Mouse (Mus musculus) limb, embryonic 15.5 days (tissue): ENCODE results near the gene Mecom. TPM values are rescaled to one million over a fixed set of nuclear protein-coding genes. Genes with fewer than 3 reads are reported as not detected.
A peak's percentile ranks its signal among the peaks of the same experiment; 100 is the strongest.

Experiments
- ATAC-seq: fragments of 200-750 bp; cut with Nextera tagmentation; 2 replicates; pipeline ENCODE4 v1.8.0; 2017; ENCODE audit warnings: low read depth, moderate TSS enrichment; ENCODE audit not compliant: insufficient number of reproducible peaks, low FRiP score, low TSS enrichment
- H3K27ac ChIP-seq: fragments of 300-500 bp; sonication (generic); 2 replicates; pipeline ENCODE4 v1.5.1; 2015; ENCODE audit warnings: moderate library complexity, mild to moderate bottlenecking, inconsistent platforms
- H3K27me3 ChIP-seq: fragments of 300-500 bp; sonication (generic); 2 replicates; pipeline ENCODE4 v1.6.1; 2015; ENCODE audit warnings: inconsistent platforms
- H3K36me3 ChIP-seq: fragments of 300-500 bp; sonication (generic); 2 replicates; pipeline ENCODE4 v1.6.1; 2015; ENCODE audit warnings: inconsistent platforms
- H3K4me1 ChIP-seq: fragments of 300-500 bp; sonication (generic); 2 replicates; pipeline ENCODE4 v1.6.1; 2015; ENCODE audit warnings: inconsistent platforms
- H3K4me2 ChIP-seq: fragments of 300-500 bp; sonication (generic); 2 replicates; pipeline ENCODE4 v1.6.1; 2015; ENCODE audit warnings: mild to moderate bottlenecking, inconsistent platforms
- H3K4me3 ChIP-seq: fragments of 300-500 bp; sonication (generic); 2 replicates; pipeline ENCODE4 v1.5.1; 2015; ENCODE audit warnings: mild to moderate bottlenecking, inconsistent platforms
- H3K9ac ChIP-seq: fragments of 300-500 bp; sonication (generic); 2 replicates; pipeline ENCODE4 v1.6.1; 2015; ENCODE audit warnings: inconsistent platforms
- H3K9me3 ChIP-seq: fragments of 300-500 bp; sonication (generic); 2 replicates; pipeline ENCODE4 v1.6.1; 2016; ENCODE audit warnings: inconsistent platforms
- WGBS: fragments of 180-500 bp; shearing (Covaris S2); methylation state at CpG from one replicate; pipeline ENCODE4 v1.1.7; 2015; 5-methylcytosine and 5-hydroxymethylcytosine counted together
- polyA plus RNA-seq: library from polyadenylated mRNA; unstranded; fragments of >200 nt; fragmentation: Nextera tagmentation; extraction: Ambion mirVana; gene quantifications from 2 replicates; pipeline ENCODE4 v1.2.1, GENCODE M21; 2015

The Mecom gene
- polyA plus RNA-seq, 1 experiment from 2014 or later, result 38.4 TPM

- Histone ChIP-seq H3K4me3 (peak overlapping the region; percentile 52), H3K27ac (peak overlapping the region; percentile 91), H3K27me3 (peaks cover 25% of the 10 kb centered on the region), H3K4me2 (peak overlapping the region; percentile 81), H3K36me3 (no peaks in the 10 kb centered on the region), H3K9ac (0 out of 2 replicates have a peak overlapping the region, but pooled peaks have one; percentile 45), H3K4me1 (peaks cover 38% of the 10 kb centered on the region), H3K9me3 (no peaks in the 10 kb centered on the region)
- WGBS, result 12% methylated on average over 16 of the region's 16 CpGs
- ATAC-seq, result no peak
These were observed 34.4 kb downstream of the Mecom start for GRCm38 (mm10) chr3:30513314-30513997.

GRCm38 (mm10) chr3:30512459-30513030 lies 35.3 kb downstream of the Mecom start:
- WGBS, result 22% methylated on average over 12 of the region's 12 CpGs
- Histone ChIP-seq H3K36me3 (no peaks in the 10 kb centered on the region), H3K4me3 (peak overlapping the region; percentile 9; the same call in 1 of the 2 replicates), H3K27me3 (peaks cover 25% of the 10 kb centered on the region), H3K4me1 (peaks cover 46% of the 10 kb centered on the region), H3K4me2 (0 out of 2 replicates have a peak overlapping the region, but pooled peaks have one; percentile 14), H3K9ac (no peak overlapping the region), H3K27ac (peak overlapping the region; percentile 54), H3K9me3 (no peaks in the 10 kb centered on the region)
- no peak for ATAC-seq

GRCm38 (mm10) chr3:30511796-30512195 lies 36.0 kb downstream of the Mecom start:
- Histone ChIP-seq H3K9me3 (no peaks in the 10 kb centered on the region), H3K27ac (no peak overlapping the region), H3K36me3 (no peaks in the 10 kb centered on the region), H3K9ac (no peak overlapping the region), H3K4me3 (no peak overlapping the region), H3K4me2 (no peak overlapping the region), H3K4me1 (peaks cover 48% of the 10 kb centered on the region), H3K27me3 (peaks cover 22% of the 10 kb centered on the region)
- 29% methylated on average over 7 of the region's 7 CpGs for WGBS
- ATAC-seq, result no peak

DNA sequence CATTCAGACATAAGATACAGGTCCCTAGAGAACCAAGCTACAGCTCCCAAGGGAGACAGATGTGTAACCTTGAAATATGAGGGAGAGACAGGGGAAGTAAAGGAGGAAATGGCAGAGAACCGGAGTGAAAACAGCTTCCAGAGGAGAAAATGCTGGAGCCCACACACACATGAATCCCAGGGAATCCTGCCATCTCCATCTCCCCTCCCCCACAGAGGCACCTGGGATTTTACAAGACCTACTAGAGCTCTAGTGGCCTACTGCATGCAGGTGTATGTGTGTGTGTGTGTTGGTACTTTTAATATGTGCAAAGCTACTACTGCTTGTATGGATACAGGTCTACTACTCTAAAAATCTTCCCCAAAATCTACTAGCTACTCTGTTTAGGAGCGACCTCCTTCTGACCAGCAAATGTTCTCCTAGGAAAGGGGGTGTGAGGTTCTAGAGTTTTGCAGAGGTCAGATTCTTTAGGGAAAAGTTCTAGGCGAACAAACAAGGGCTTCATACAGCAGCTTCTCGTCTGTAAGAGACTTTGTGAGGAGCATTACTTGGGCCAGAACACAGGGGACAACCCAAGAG lies 36.7 kb downstream of the Mecom start:
- no peak overlapping the region for H3K9ac ChIP-seq
- H3K4me1 ChIP-seq, result peaks cover 48% of the 10 kb centered on the region
- peak overlapping the region; percentile 35; the same call in 1 of the 2 replicates for H3K27ac ChIP-seq
- H3K9me3 ChIP-seq, result no peaks in the 10 kb centered on the region
- no peak overlapping the region for H3K4me3 ChIP-seq
- H3K27me3 ChIP-seq, result peaks cover 22% of the 10 kb centered on the region
- 44% methylated on average over 4 of the region's 4 CpGs for WGBS
- H3K36me3 ChIP-seq, result no peaks in the 10 kb centered on the region
- H3K4me2 ChIP-seq, result 0 out of 2 replicates have a peak overlapping the region, but pooled peaks have one; percentile 8
- ATAC-seq, result no peak

DNA sequence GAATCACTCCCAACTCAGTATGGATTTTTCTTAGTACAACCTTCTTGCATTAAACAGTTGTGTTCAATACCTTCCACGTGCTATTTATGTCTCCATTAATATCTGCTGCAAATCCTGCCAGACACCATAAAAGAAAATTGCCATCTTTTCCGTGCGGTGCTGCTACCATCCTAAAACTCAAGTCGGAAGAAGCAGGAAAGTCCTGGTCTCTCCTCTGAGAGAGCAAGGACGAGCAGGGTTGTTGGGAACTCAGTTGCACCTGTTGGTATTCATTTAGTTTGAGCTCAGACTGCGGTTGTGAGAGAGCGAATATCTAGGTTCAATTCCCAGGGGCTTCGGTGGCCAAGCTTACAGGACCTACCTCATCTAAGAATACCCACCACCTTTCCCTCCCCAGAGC lies 37.2 kb downstream of the Mecom start:
- 21% methylated on average over 8 of the region's 8 CpGs for WGBS
- no peaks in the 10 kb centered on the region for H3K36me3 ChIP-seq
- peaks cover 22% of the 10 kb centered on the region for H3K27me3 ChIP-seq
- H3K9ac ChIP-seq, result no peak overlapping the region
- no peak for ATAC-seq
- H3K4me2 ChIP-seq, result peak overlapping the region; percentile 8; the same call in 1 of the 2 replicates
- H3K4me3 ChIP-seq, result peak overlapping the region; percentile 67; the same call in 1 of the 2 replicates
- peak overlapping the region; percentile 97 for H3K27ac ChIP-seq
- H3K9me3 ChIP-seq, result no peaks in the 10 kb centered on the region
- H3K4me1 ChIP-seq, result peaks cover 53% of the 10 kb centered on the region

DNA sequence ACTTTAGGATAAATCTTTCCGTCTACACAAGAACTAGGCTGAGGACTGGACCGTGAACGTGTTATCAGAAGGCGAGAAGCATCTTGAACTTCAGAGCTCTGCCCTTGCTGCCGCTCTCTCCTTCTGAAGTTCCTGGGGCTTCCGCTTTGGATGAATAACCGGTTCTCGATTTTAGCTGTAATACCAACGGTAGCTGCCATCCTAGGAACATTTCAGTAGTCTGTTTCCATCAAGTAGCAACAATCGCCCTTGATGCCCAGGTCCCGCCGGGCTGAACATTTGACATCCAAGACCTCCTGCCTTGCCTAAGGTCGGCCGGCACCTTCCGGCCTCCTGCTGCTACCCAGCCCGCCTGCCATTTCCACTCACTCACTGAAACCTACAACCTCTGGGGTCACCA lies 37.7 kb downstream of the Mecom start:
- Histone ChIP-seq H3K9ac (no peak overlapping the region), H3K4me2 (peak overlapping the region; percentile 80), H3K36me3 (no peaks in the 10 kb centered on the region), H3K27ac (peak overlapping the region; percentile 97), H3K4me3 (peak overlapping the region; percentile 67), H3K4me1 (peaks cover 52% of the 10 kb centered on the region), H3K27me3 (peaks cover 20% of the 10 kb centered on the region), H3K9me3 (no peaks in the 10 kb centered on the region)
- no peak for ATAC-seq
- WGBS, result 5% methylated on average over 16 of the region's 16 CpGs

GRCm38 (mm10) chr3:30508930-30509910 lies 38.6 kb downstream of the Mecom start:
- peaks cover 16% of the 10 kb centered on the region for H3K27me3 ChIP-seq
- no peaks in the 10 kb centered on the region for H3K36me3 ChIP-seq
- peak overlapping the region; percentile 67 for H3K4me3 ChIP-seq
- peak overlapping the region; percentile 72 for H3K9ac ChIP-seq
- under 1% methylated on average over 46 of the region's 55 CpGs for WGBS
- peak overlapping the region; percentile 97 for H3K27ac ChIP-seq
- H3K9me3 ChIP-seq, result no peaks in the 10 kb centered on the region
- peak; percentile 41 for ATAC-seq
- H3K4me2 ChIP-seq, result peak overlapping the region; percentile 80
- peaks cover 53% of the 10 kb centered on the region for H3K4me1 ChIP-seq

DNA sequence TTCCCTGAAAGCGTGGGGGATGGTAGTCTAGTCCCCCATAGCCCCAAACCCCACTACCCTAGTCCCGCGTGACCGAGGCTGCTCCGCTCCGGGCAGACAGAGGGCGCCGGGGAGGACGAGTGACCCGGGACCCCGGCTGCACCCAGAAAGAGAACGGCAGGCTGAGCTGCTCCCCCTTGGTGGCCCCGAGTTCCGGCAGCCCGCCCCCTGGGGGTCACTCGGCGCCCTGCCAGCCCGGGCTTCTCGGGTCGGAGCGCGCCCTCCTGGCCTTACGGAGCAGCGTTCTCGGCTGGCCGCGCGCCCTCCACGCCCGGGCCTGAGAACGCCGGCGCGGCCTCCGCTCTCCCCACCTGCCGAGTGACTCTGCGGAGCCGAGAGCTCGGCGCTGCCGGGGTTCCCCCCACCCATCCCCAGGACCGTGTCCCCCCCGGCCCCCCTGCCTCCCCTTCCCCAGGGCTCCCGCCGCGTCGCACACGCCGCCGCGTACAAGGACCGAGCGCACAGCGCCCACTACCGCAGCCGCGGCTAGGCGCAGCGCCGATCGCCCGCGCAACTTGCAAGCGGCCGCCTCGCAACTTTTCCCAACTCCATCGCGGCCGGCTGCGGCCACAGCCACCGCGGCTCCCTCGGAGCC lies 39.4 kb downstream of the Mecom start:
- peak; percentile 80 for ATAC-seq
- Histone ChIP-seq H3K27me3 (peaks cover 16% of the 10 kb centered on the region), H3K9me3 (no peaks in the 10 kb centered on the region), H3K4me2 (peak overlapping the region; percentile 80), H3K36me3 (no peaks in the 10 kb centered on the region), H3K27ac (peak overlapping the region; percentile 97), H3K4me3 (peak overlapping the region; percentile 67), H3K9ac (peak overlapping the region; percentile 72), H3K4me1 (peaks cover 57% of the 10 kb centered on the region)
- WGBS, result under 1% methylated on average over 62 of the region's 73 CpGs

- Histone ChIP-seq H3K4me2 (peak overlapping the region; percentile 80), H3K9ac (peak overlapping the region; percentile 72), H3K27me3 (peaks cover 15% of the 10 kb centered on the region), H3K4me3 (peak overlapping the region; percentile 67), H3K9me3 (no peaks in the 10 kb centered on the region), H3K27ac (peak overlapping the region; percentile 97), H3K4me1 (peaks cover 56% of the 10 kb centered on the region), H3K36me3 (no peaks in the 10 kb centered on the region)
- WGBS, result under 1% methylated on average over 41 of the region's 41 CpGs
- ATAC-seq, result 0 out of 2 replicates have a peak, but pooled peaks have one; percentile 13
These were observed 40.1 kb downstream of the Mecom start for GRCm38 (mm10) chr3:30507576-30508295.

DNA sequence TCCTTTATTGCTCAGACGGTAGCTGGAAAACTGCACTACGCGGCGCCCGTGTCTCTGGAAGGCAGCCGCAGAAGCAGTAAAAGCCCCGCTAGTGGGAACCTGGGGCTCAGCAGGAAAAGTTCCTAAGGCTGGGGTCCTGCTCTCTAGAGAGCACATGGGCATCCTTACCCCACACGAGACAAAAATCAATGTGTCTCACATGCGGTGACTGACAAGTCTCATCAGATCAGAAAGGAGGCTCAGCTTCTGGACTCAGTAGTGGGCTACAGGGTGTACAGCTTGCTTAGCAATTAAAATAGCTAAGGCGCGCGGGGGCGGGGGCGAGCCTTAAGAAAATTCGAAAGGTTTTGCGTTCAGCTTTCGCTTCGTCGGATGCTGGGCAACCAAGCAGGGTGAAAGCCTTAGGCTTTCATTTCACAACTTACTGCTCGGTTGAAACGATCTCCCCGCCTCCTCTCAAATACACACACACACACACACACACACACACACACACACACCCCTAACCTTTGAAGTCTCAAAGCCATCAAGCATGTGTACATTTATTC lies 40.7 kb downstream of the Mecom start:
- Histone ChIP-seq H3K9me3 (no peaks in the 10 kb centered on the region), H3K4me3 (peak overlapping the region; percentile 67), H3K4me2 (peak overlapping the region; percentile 80), H3K27me3 (peaks cover 10% of the 10 kb centered on the region), H3K9ac (peak overlapping the region; percentile 72), H3K27ac (peak overlapping the region; percentile 97), H3K36me3 (no peaks in the 10 kb centered on the region), H3K4me1 (peaks cover 52% of the 10 kb centered on the region)
- WGBS, result under 1% methylated on average over 22 of the region's 22 CpGs
- ATAC-seq, result no peak
